Mouse (Mus musculus) neural tube, embryonic 13.5 days (tissue): ENCODE results near the gene 5330417H12Rik. TPM values are rescaled to one million over a fixed set of nuclear protein-coding genes. Genes with fewer than 3 reads are reported as not detected.

Experiments used
- ATAC-seq: fragments of 200-750 bp; cut with Nextera tagmentation; 2 replicates; pipeline ENCODE4 v1.8.0; 2017; ENCODE audit warnings: low read depth, mild to moderate bottlenecking, moderate TSS enrichment, moderate library complexity
- H3K27ac ChIP-seq: fragments of 300-500 bp; sonication (generic); replicated peaks from 2 replicates; pipeline ENCODE4 v1.5.1; 2015; ENCODE audit warnings: moderate library complexity, mild to moderate bottlenecking, inconsistent platforms
- H3K27me3 ChIP-seq: fragments of 300-500 bp; sonication (generic); 2 replicates; pipeline ENCODE4 v1.6.1; 2015; ENCODE audit warnings: mild to moderate bottlenecking, inconsistent platforms
- H3K36me3 ChIP-seq: fragments of 300-500 bp; sonication (generic); 2 replicates; pipeline ENCODE4 v1.6.1; 2015; ENCODE audit warnings: mild to moderate bottlenecking, inconsistent platforms
- H3K4me1 ChIP-seq: fragments of 300-500 bp; sonication (generic); replicated peaks from 2 replicates; pipeline ENCODE4 v1.6.1; 2015; ENCODE audit warnings: inconsistent platforms
- H3K4me2 ChIP-seq: fragments of 300-500 bp; sonication (generic); 2 replicates; pipeline ENCODE4 v1.6.1; 2015; ENCODE audit warnings: inconsistent platforms, mild to moderate bottlenecking, moderate library complexity
- H3K4me3 ChIP-seq: fragments of 300-500 bp; sonication (generic); 2 replicates; pipeline ENCODE4 v1.5.1; 2015; ENCODE audit warnings: mild to moderate bottlenecking, inconsistent platforms
- H3K9ac ChIP-seq: fragments of 300-500 bp; sonication (generic); 2 replicates; pipeline ENCODE4 v1.6.1; 2015; ENCODE audit warnings: moderate library complexity, mild to moderate bottlenecking, inconsistent platforms
- H3K9me3 ChIP-seq: fragments of 300-500 bp; sonication (generic); 2 replicates; pipeline ENCODE4 v1.6.1; 2016; ENCODE audit warnings: inconsistent platforms
- WGBS: fragments of 180-500 bp; shearing (Covaris S2); methylation state at CpG from one replicate; pipeline ENCODE4 v1.1.7; 2015; 5-methylcytosine and 5-hydroxymethylcytosine counted together
- polyA plus RNA-seq: library from polyadenylated mRNA; unstranded; fragments of >200 nt; fragmentation: Nextera tagmentation; extraction: Ambion mirVana; gene quantifications from 2 replicates; pipeline ENCODE4 v1.2.1, GENCODE M21; 2015

Gene 5330417H12Rik
- polyA plus RNA-seq, 1 experiment from 2014 or later = not detected

DNA sequence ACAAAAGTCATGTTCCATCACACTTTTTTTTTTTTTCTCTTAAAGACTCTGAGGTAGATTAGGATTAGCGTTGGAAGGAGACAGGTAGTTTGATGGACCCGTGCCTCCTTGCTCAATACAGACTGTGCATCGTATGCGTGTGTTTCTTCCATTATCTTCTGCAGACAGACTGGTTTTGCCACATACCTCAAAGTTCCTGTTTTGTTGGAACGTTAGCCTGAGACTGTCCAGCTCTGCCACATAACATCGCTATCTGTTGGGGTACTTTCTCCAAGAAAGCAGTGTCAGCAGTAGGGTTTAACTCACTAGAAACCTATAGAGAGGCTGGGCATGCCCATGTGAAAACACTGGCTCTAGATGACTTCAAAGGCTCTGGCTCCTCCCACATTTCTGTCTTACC lies 31.5 kb upstream of the 5330417H12Rik start:
- H3K27ac ChIP-seq = no peak overlapping the region
- no peaks in the 10 kb centered on the region for H3K4me1 ChIP-seq
- H3K27me3 ChIP-seq = no peaks in the 10 kb centered on the region
- no peak overlapping the region for H3K4me2 ChIP-seq
- WGBS = 90% methylated on average over 6 of the region's 6 CpGs
- no peak overlapping the region for H3K4me3 ChIP-seq
- no peak overlapping the region for H3K9ac ChIP-seq
- ATAC-seq = no peak
- H3K36me3 ChIP-seq = no peaks in the 10 kb centered on the region
- no peaks in the 10 kb centered on the region for H3K9me3 ChIP-seq

DNA sequence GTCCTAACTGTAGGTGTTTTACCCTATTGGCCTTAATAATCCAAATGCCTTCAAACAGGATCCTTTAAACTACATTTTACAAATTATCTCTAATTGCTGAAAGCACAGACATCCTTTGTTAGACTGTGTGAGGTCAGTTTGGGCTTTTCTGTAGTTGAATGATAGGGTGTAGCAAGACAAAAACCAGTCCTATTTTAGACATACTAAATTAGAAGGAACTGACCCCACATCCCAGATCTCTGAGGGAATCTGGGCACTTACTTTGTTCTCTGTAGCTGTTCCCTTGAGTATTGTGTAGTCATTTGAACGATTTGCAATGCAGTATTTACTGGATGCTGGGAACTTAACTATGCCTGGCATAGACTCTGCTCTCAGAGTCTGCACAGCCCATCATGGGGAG lies 26.9 kb upstream of the 5330417H12Rik start:
- H3K4me3 ChIP-seq = no peak overlapping the region
- H3K36me3 ChIP-seq = no peaks in the 10 kb centered on the region
- 42% methylated on average over 1 of the region's 1 CpGs for WGBS
- H3K9ac ChIP-seq = no peak overlapping the region
- H3K27me3 ChIP-seq = no peaks in the 10 kb centered on the region
- H3K9me3 ChIP-seq = no peaks in the 10 kb centered on the region
- H3K27ac ChIP-seq = no peak overlapping the region
- no peak overlapping the region for H3K4me2 ChIP-seq
- ATAC-seq = no peak
- H3K4me1 ChIP-seq = no peaks in the 10 kb centered on the region

DNA sequence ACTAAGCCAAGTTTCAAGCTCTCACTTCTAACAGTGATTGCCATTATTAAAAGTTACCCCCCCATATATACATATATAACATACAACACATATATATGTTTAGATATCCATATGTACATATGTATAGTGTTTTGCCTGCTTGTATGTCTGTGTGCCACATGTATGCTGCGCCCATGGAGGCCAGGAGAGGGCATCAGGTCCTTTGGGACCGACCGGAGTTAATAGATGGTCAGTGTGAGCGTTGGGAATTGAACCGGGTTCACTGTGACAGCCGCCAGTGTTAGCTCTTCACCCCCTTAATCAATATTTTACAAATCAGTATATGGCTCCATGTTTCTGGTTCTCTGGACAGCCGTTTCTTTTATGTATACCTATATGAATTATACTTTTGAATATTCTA lies 25.0 kb upstream of the 5330417H12Rik start:
- Histone ChIP-seq H3K9me3 (no peaks in the 10 kb centered on the region), H3K4me1 (no peaks in the 10 kb centered on the region), H3K36me3 (no peaks in the 10 kb centered on the region), H3K27ac (no peak overlapping the region), H3K27me3 (no peaks in the 10 kb centered on the region), H3K9ac (no peak overlapping the region), H3K4me2 (no peak overlapping the region), H3K4me3 (no peak overlapping the region)
- WGBS = 87% methylated on average over 7 of the region's 7 CpGs
- ATAC-seq = no peak

DNA sequence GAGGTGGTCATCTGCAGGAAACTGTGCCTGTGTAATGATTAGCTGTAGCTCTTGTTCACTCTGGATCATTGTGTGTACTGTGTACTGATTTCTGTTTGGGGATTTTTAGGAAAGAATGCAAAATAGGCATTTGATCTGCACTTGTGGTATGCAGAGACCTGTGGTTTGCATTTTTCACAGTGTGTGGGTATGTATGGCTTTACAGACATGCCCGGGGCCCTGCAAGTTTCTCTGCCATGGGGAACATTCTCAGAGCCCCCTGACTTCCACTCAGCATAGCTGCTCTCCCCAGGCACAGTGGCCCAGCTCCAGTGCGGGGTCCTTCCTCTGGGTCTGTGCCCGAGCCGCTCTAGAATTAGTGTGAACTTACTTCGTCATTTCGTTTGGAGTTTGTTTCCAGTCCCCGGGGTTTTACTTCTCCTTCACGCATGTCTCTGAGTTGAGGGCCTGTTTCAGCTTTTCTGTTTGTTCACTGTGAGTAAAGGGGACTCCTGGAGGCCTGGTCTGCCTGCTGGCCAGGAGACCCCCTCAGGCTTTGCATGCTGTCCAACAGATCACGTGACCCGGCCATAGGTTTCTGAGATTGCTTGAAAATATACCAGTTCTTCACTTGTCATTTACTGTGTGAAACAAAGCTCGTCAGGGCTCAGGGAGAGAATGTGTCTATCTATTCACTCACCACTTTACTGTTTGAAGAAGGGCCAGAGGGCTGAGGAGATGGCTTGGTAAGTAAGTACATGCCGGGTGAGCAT lies 24.2 kb upstream of the 5330417H12Rik start:
- no peaks in the 10 kb centered on the region for H3K36me3 ChIP-seq
- no peaks in the 10 kb centered on the region for H3K4me1 ChIP-seq
- H3K27me3 ChIP-seq = no peaks in the 10 kb centered on the region
- no peak overlapping the region for H3K9ac ChIP-seq
- H3K9me3 ChIP-seq = no peaks in the 10 kb centered on the region
- WGBS = 86% methylated on average over 12 of the region's 12 CpGs
- no peak for ATAC-seq
- H3K4me3 ChIP-seq = no peak overlapping the region
- H3K27ac ChIP-seq = no peak overlapping the region
- no peak overlapping the region for H3K4me2 ChIP-seq

DNA sequence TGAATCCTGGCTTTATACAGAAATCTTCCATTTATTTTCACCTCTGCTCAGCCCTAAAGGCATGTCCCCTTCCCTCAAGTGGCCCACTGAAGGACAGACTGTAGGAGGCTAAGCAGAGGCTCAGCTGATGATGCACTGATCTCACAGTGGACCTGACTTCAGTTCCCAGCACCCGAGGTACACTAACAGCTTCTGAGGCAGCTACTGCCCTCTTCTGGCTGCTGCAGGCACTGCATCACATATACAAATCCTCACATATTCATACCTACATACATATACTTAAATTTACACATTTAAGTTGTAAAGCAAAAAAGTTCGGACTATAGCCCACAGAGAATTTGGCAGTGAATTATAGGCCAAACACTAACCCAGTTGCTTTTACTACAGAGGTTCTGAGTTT lies 20.0 kb upstream of the 5330417H12Rik start:
- ATAC-seq = no peak
- Histone ChIP-seq H3K4me3 (no peak overlapping the region), H3K4me1 (no peaks in the 10 kb centered on the region), H3K27me3 (no peaks in the 10 kb centered on the region), H3K36me3 (no peaks in the 10 kb centered on the region), H3K27ac (no peak overlapping the region), H3K9me3 (no peaks in the 10 kb centered on the region), H3K9ac (no peak overlapping the region), H3K4me2 (no peak overlapping the region)
- 89% methylated on average over 2 of the region's 2 CpGs for WGBS

DNA sequence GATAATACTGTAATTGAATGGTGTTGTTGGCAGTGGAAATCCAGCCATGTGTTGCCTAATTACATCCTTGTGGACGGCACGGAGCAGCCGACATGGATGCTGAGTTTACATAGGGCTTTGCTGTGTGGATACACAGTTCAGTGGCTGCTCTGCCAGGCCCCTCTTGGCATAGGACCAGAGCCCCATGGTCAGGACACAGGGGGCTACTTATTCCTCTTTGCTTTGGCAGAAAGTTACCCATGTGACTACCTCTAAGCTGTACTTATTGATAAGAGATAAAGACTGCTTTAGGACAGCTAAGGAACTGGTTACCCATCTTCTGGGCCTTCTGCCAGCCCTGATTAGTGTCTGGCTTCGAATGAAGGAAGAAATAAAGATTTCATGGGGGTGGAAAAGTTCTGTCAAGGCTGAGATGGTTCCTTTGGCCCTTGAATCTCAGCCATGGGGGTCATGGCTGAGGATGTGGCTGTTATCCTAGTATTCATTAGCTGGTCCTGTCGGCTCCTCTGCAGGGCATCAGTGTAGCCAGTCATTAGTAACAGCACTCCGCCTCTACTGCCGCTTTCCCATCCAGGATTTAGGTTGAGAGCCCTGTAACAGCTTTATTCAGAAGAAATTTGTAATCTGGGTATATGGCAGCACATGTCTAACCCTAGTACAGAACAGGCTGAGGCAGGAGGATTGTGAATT lies 17.8 kb upstream of the 5330417H12Rik start:
- H3K4me2 ChIP-seq = no peak overlapping the region
- no peak overlapping the region for H3K27ac ChIP-seq
- 81% methylated on average over 7 of the region's 7 CpGs for WGBS
- H3K4me1 ChIP-seq = no peaks in the 10 kb centered on the region
- peak; percentile 59; the same call in 1 of the 2 replicates for ATAC-seq
- H3K9ac ChIP-seq = no peak overlapping the region
- H3K36me3 ChIP-seq = no peaks in the 10 kb centered on the region
- no peak overlapping the region for H3K4me3 ChIP-seq
- no peaks in the 10 kb centered on the region for H3K27me3 ChIP-seq
- no peaks in the 10 kb centered on the region for H3K9me3 ChIP-seq

DNA sequence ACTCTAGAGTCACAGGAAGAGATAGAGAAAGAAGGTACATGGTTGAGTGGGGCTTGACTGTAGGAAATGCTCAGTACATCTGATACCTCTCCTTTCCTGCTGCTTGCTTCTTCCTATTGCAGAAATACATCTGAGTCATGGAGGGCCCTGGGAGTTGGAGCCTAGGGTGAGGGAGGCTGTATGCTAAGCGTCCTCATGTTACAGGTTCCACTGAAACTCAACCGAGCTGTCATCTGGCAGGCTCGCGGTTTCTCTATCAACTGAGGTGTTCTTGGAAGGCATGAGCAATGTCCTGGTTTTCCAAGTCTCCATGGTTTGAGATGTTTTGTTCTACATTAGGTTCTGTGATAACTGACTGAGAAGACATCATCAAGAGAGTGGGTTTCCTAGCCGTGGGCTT lies 13.1 kb upstream of the 5330417H12Rik start:
- Histone ChIP-seq H3K27ac (peak overlapping the region; percentile 56), H3K36me3 (no peaks in the 10 kb centered on the region), H3K9ac (no peak overlapping the region), H3K4me2 (no peak overlapping the region), H3K9me3 (no peaks in the 10 kb centered on the region), H3K4me3 (no peak overlapping the region), H3K4me1 (no peaks in the 10 kb centered on the region), H3K27me3 (no peaks in the 10 kb centered on the region)
- no peak for ATAC-seq
- WGBS = 91% methylated on average over 5 of the region's 5 CpGs

DNA sequence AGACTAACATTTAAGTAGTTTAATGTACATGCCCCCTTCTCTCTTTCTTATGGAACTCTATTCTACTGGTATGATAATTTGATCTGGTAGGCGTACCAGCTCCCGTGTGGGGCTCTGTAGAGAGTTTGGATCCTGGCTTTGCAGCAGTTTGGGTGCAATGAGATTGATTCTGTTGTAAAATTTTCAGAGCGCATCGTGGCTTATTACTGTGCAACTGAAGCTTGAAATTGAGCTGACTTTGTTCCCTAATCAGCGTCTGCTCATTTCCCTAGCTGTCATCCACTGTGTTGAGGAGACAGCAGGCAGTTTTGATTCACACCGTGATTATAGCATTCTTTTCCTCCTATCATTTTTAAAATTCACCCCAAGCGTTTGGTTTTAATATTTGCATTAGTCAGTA lies 12.4 kb upstream of the 5330417H12Rik start:
- Histone ChIP-seq H3K4me2 (no peak overlapping the region), H3K4me3 (no peak overlapping the region), H3K9me3 (no peaks in the 10 kb centered on the region), H3K9ac (no peak overlapping the region), H3K27me3 (no peaks in the 10 kb centered on the region), H3K27ac (peak overlapping the region; percentile 46; the same call in 1 of the 2 replicates), H3K4me1 (no peaks in the 10 kb centered on the region), H3K36me3 (no peaks in the 10 kb centered on the region)
- 75% methylated on average over 7 of the region's 7 CpGs for WGBS
- peak; percentile 69; the same call in 1 of the 2 replicates for ATAC-seq

DNA sequence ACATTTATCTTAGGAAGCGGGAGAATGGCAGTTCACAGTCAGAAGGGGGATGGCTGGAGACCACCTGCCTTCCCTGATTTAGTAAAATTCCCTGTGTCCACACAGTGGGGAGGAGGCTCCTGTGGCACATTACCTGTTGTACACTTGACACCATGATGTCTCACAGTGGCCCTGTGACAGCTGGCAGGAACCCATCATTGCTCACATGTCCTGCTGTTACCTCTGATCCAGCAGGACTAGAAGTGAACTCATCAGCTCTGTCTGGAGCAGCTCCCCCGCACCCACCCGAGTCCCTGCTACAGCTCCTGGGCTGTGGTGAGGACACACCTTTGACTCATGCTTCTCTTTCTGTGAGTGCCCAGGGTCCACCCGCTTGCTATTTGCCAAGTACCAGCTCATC lies 8.2 kb upstream of the 5330417H12Rik start:
- Histone ChIP-seq H3K27me3 (no peaks in the 10 kb centered on the region), H3K4me2 (no peak overlapping the region), H3K36me3 (no peaks in the 10 kb centered on the region), H3K4me1 (no peaks in the 10 kb centered on the region), H3K27ac (no peak overlapping the region), H3K9ac (no peak overlapping the region), H3K9me3 (no peaks in the 10 kb centered on the region), H3K4me3 (no peak overlapping the region)
- ATAC-seq = no peak
- WGBS = 91% methylated on average over 4 of the region's 4 CpGs

DNA sequence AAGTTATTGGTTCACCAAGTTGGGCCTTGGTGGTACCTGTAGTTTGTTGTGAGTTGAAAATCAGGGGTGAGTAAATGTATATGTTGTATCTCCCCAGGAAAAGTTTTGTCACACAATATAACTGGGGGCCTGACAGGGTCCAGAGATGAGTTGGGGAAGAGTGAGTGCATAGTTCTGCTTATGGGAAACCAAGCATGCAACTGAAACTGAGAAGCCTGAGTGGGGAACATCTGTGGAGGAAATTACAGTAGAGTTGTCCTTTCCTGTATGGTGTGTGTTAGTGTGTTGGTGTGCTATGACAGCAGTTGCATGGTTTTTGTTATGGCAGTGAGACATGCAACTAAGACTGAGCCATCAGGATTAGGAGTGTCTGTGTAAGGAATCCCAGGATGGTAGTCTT lies 3.4 kb upstream of the 5330417H12Rik start:
- Histone ChIP-seq H3K27ac (no peak overlapping the region), H3K4me1 (no peaks in the 10 kb centered on the region)
- no peak for ATAC-seq

DNA sequence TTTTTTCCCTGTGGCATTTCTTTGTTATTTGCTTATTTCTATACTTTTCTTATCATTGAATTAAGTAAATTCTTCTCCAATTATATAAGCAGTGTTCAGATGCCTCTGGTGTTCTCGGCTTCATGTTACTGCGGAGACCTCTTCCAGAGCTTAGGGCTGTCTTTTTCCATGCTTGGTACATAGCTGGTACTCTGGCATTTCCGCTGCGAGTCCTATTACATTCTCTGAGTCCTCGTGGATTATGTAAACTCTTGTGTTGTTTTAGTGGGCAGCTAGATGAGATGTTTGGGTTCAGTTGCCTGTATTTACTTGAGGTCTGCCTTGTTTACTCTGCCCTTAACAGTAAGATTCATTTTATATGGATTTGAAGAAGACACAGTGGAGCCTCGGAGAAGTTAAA lies 820 bp upstream of the 5330417H12Rik start:
- Histone ChIP-seq H3K4me2 (no peak overlapping the region), H3K9me3 (no peaks in the 10 kb centered on the region), H3K36me3 (no peaks in the 10 kb centered on the region), H3K27ac (no peak overlapping the region), H3K27me3 (no peaks in the 10 kb centered on the region), H3K9ac (no peak overlapping the region), H3K4me3 (no peak overlapping the region), H3K4me1 (no peaks in the 10 kb centered on the region)
- ATAC-seq = no peak
- 85% methylated on average over 6 of the region's 6 CpGs for WGBS

More for the DNA sequence above, 3.4 kb upstream of the 5330417H12Rik start:
- no peaks in the 10 kb centered on the region for H3K27me3 ChIP-seq
- no peaks in the 10 kb centered on the region for H3K9me3 ChIP-seq
- H3K36me3 ChIP-seq = no peaks in the 10 kb centered on the region
- H3K9ac ChIP-seq = no peak overlapping the region
- H3K4me3 ChIP-seq = no peak overlapping the region
- H3K4me2 ChIP-seq = no peak overlapping the region

DNA sequence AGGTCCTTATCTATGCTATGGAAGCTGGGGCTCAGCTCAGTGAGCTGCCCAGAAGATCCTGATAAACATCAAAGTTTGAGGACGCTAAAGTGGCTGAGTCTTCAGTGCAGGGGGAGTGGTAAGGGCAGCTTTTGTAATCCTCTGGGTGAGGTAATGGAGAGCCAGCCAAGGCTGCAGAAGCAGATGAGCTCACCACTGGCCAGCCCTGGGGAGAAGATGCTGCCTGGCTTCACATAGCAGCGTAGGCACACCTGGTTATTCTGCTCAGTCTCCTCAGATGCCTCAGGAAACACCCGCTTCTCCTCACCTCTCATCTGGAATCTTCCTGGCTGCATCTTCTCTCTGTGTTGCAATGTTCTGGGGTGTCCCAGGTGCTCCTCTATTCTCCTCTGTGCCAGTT lies 529 bp downstream of the 5330417H12Rik start:
- Histone ChIP-seq H3K27ac (no peak overlapping the region), H3K4me3 (no peak overlapping the region), H3K36me3 (no peaks in the 10 kb centered on the region), H3K4me2 (no peak overlapping the region), H3K9me3 (no peaks in the 10 kb centered on the region), H3K27me3 (no peaks in the 10 kb centered on the region), H3K4me1 (no peaks in the 10 kb centered on the region), H3K9ac (no peak overlapping the region)
- ATAC-seq = no peak
- 77% methylated on average over 3 of the region's 3 CpGs for WGBS
